Mouse (Mus musculus) embryo, embryonic 11 days (tissue): ENCODE measurements around the gene Kdelc1.

Source experiments
- DNase-seq: peaks from one replicate; pipeline ENCODE4 v3.0.0-alpha.2; 2015

Gene Kdelc1

DNA sequence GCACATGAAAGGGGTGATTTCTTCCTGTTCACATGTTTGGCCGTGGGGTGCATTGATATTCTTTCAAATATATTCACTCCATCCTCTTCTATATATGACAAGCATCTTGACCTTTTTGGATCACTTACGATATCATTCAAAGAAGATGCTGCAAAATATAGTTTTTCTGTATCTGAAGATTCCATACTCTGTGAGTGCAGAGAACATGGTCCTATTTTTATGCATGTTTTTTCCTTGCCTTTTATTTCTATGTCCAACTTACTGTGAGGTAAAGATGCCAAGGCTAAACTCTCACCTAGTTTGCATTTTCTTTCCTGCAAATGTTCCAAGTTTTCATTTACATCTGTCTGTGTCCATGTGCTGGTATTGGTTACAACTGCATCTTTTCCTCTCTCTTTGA lies 56.8 kb downstream of the Kdelc1 start, which contains the start of gene Gm8251:
Gene Gm8251, minus strand, starts transcription at position 101 of the 400 bp plus-strand sequence.
- DNase-seq = no peak

DNA sequence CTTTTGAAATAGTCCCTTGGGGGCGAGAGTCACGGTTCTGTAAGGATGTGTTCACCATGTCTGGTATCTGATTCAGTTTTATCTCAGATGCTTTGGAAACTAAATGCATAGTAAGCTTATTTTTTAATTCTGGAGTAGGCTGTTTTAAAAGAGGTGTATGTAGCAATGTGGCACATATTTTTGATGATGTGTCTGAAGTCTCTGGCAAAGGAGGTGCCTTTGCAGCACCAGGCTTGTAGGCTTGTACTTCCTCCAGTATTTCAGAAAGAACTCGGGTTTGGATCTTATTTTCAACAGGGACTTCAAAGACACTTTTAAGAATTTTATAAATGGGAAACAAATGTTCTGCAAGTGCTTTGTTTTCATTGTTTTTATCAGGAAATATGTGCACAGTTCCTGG lies 60.8 kb downstream of the Kdelc1 start:
- DNase-seq = no peak
